Mouse (Mus musculus): ENCODE results near the gene Bmp7. TPM values are rescaled to one million over a fixed set of nuclear protein-coding genes. Genes with fewer than 3 reads are reported as not detected.

Gene Bmp7
- polyA plus RNA-seq, 1 experiment from 2014 or later: 21.2 TPM

DNA sequence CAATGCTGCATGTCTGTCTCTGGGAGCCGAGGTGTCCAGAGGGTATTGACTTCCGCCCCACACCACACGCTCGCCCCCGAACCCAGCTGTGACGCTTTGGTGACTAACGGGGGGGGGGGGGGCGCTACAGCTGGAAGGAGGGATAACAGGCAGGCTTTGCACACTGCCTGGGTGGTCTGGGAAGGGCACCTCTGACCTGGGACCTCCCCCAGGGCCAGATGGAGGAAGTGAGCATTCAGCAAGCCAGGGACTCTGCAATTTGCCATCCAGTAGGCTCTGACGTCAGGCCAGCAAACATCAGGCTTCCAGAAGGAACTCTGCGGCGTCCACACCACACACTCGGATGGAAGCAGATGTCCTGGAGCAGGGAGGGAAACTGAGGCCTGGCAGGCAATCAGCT is 52.0 kb downstream of the Bmp7 start:
- 68% methylated on average over 12 of the region's 12 CpGs for WGBS
- Histone ChIP-seq H3K27ac (no peak overlapping the region), H3K27me3 (ENCODE audit: poor library complexity, severe bottlenecking) (no peaks in the 10 kb centered on the region), H3K36me3 (replicated peaks) (peaks cover 42% of the 10 kb centered on the region), H3K4me1 (peaks cover 35% of the 10 kb centered on the region), H3K4me3 (no peak overlapping the region), H3K9me3 (no peaks in the 10 kb centered on the region)
- no peak for DNase-seq (ENCODE audit: extremely low spot score, low spot score)

DNA sequence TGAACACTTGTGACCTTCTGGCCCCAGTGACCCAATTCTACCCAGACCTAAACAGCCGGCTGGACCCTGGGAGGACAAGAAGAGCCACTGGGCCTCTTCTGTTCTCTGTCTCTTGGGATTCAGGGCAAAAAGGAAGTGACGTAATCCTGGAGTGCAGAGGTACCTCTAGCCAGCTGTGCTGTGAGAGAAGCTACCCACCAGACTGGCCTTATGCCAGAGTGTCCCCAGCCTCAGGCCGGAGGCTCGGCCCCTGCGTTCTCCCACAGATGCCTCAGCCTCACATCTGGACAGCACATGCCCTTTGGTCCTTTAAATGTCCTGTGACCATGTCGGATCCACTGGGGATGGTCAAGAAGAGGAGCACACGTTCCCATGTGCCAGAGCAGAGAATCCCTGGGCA is 54.3 kb downstream of the Bmp7 start:
- no peaks in the 10 kb centered on the region for H3K27me3 ChIP-seq (ENCODE audit: poor library complexity, severe bottlenecking)
- H3K4me1 ChIP-seq: peaks cover 57% of the 10 kb centered on the region
- H3K4me3 ChIP-seq: no peak overlapping the region
- DNase-seq (ENCODE audit: extremely low spot score, low spot score): no peak
- H3K27ac ChIP-seq: no peak overlapping the region
- WGBS: 62% methylated on average over 7 of the region's 7 CpGs
- H3K36me3 ChIP-seq (replicated peaks): peaks cover 19% of the 10 kb centered on the region
- no peaks in the 10 kb centered on the region for H3K9me3 ChIP-seq

DNA sequence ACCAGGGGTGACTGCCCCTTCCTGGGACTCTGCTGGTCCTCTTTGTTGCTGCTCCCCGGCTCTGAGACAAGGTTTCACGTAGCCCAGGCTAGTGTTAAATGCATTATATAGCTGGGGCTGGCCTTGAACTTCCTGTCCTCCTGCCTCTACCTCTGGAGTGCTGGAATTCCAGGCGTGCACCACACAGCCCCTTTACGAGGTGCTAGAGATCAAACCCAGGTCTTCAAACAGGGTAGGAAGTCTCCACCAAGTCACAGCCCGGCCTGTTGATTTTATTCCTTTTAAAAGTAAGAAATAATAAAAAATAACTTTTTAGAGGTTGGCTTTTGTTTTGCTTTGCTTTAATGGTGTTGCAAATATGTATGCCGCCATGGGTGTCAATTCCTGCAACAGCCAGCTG is 55.5 kb downstream of the Bmp7 start:
- no peak for DNase-seq (ENCODE audit: extremely low spot score, low spot score)
- no peak overlapping the region for H3K27ac ChIP-seq
- peaks cover 62% of the 10 kb centered on the region for H3K4me1 ChIP-seq
- 89% methylated on average over 6 of the region's 6 CpGs for WGBS
- no peaks in the 10 kb centered on the region for H3K9me3 ChIP-seq
- H3K27me3 ChIP-seq (ENCODE audit: poor library complexity, severe bottlenecking): no peaks in the 10 kb centered on the region
- peaks cover 6% of the 10 kb centered on the region; the same call in 1 of the 2 replicates for H3K36me3 ChIP-seq (replicated peaks)
- no peak overlapping the region for H3K4me3 ChIP-seq

DNA sequence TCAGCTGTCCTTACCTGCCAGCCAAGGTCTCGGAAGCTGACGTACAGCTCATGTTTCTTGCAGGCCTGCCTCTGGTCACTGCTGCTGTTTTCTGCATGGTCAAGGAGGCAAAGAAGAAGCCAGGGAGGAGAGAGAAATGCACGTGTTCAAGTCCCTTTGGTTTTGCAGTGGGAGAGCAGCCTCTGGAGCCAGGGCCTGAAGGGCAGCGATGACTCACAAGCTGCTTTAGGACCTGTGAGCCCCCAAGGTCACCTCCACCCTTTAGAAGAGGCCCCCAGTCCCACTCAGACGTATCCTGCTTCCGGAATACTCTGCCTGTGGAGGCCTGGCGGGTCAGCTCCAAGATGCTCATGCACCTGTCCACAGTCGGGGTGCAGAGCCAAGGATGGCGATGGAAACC is 64.9 kb downstream of the Bmp7 start:
- no peak overlapping the region for H3K4me3 ChIP-seq
- no peak for DNase-seq (ENCODE audit: extremely low spot score, low spot score)
- 91% methylated on average over 9 of the region's 9 CpGs for WGBS
- H3K36me3 ChIP-seq (replicated peaks): peaks cover 64% of the 10 kb centered on the region
- H3K9me3 ChIP-seq: no peaks in the 10 kb centered on the region
- no peak overlapping the region for H3K27ac ChIP-seq
- H3K4me1 ChIP-seq: peaks cover 36% of the 10 kb centered on the region
- no peaks in the 10 kb centered on the region for H3K27me3 ChIP-seq (ENCODE audit: poor library complexity, severe bottlenecking)

DNA sequence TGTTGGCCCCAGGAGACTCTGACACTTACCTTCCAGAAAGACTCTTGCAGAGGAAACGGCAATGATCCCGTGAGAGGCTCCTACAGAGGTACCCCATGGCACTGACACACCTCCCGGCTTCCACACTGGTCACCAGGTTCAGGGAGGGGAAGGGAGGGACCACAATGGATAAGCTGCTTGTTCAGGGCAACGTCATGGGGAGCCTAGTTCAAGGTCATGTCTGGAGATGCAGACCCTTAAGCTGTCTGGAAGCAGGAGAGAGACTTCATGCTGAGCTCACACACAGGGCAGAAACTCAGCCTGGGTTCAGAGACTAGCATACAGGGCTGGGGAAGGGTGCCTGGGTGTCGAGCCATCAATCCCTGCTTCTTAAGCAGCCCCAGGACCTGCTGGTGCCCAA is 73.8 kb downstream of the Bmp7 start:
- H3K27ac ChIP-seq: no peak overlapping the region
- DNase-seq (ENCODE audit: extremely low spot score, low spot score): no peak
- no peak overlapping the region for H3K4me3 ChIP-seq
- peaks cover 7% of the 10 kb centered on the region; the same call in 1 of the 2 replicates for H3K9me3 ChIP-seq
- peaks cover 14% of the 10 kb centered on the region; the same call in 1 of the 2 replicates for H3K27me3 ChIP-seq (ENCODE audit: poor library complexity, severe bottlenecking)
- 80% methylated on average over 5 of the region's 5 CpGs for WGBS
- peaks cover 44% of the 10 kb centered on the region for H3K4me1 ChIP-seq
- H3K36me3 ChIP-seq (replicated peaks): peaks cover 28% of the 10 kb centered on the region

DNA sequence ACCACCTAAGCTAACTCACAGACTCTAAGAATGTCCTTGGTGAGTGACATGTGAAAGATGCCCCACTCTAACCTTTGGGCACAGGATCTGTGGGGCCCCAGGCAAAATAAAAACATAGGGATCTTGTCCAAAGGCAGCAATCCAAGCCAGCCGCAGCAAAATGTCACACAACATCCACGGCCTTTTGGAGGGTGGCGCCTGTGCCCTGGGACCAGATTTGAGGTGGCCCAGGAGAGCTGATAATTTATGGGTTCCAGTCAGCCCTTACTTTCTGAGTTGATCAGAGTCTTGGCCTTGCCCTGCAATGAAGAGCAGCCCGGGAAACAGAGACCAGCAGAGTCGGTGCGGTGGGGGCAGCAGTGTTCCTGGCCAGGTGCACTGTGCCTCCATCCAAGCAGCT is 75.0 kb downstream of the Bmp7 start:
- no peak for DNase-seq (ENCODE audit: extremely low spot score, low spot score)
- Histone ChIP-seq H3K27ac (no peak overlapping the region), H3K4me1 (peaks cover 37% of the 10 kb centered on the region), H3K27me3 (ENCODE audit: poor library complexity, severe bottlenecking) (peaks cover 18% of the 10 kb centered on the region; the same call in 1 of the 2 replicates), H3K4me3 (no peak overlapping the region), H3K36me3 (replicated peaks) (peaks cover 23% of the 10 kb centered on the region), H3K9me3 (peaks cover 7% of the 10 kb centered on the region; the same call in 1 of the 2 replicates)
- 95% methylated on average over 6 of the region's 6 CpGs for WGBS

DNA sequence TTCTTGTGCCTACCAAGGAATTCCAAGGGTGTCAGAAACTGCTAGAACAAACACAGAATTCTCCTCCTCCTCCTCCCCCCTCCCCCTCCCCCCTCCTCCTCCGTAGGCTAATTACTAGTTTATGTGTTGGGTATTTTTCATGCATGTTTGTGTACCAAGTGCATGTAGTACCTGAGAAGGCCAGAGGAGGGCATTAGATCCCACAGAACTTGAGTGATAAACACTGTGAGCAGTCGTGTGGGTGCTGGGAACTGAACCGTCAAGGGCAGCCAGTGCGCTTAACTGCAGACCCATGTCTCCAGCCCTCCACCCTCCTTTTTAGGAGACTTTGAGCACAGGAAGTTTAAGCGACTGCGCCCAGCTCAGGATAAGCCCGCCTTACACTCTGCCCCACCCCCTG is 75.6 kb downstream of the Bmp7 start:
- H3K4me3 ChIP-seq: no peak overlapping the region
- 86% methylated on average over 7 of the region's 7 CpGs for whole genome bisulfite sequencing
- no peak overlapping the region for H3K27ac ChIP-seq
- peaks cover 37% of the 10 kb centered on the region for H3K4me1 ChIP-seq
- no peak for DNase-seq (ENCODE audit: extremely low spot score, low spot score)
- H3K27me3 ChIP-seq (ENCODE audit: poor library complexity, severe bottlenecking): peaks cover 18% of the 10 kb centered on the region; the same call in 1 of the 2 replicates
- H3K36me3 ChIP-seq (replicated peaks): peaks cover 18% of the 10 kb centered on the region
- H3K9me3 ChIP-seq: peaks cover 7% of the 10 kb centered on the region; the same call in 1 of the 2 replicates

DNA sequence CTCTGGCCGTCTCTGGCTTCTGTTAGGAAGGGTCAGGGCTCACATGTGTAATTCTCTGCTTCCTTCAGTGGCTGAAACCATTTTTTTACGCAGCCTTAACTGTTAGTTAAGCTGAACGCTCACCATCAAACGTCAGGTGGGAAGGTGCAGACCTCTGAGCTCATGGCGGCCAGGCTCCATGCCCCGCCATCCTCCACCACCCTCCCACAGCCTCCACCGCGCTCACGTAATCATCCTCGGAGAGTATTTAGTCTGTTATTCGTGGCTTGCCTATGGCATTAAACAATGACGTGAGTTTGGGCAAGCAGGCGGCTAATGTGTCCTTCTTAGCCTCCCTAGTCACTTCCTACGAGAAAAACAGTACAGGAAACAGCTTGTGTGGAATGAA is 76.7 kb downstream of the Bmp7 start:
- Histone ChIP-seq H3K27me3 (ENCODE audit: poor library complexity, severe bottlenecking) (peaks cover 18% of the 10 kb centered on the region; the same call in 1 of the 2 replicates), H3K36me3 (replicated peaks) (peaks cover 7% of the 10 kb centered on the region), H3K27ac (peak overlapping the region; percentile 40; the same call in 1 of the 2 replicates), H3K9me3 (peaks cover 11% of the 10 kb centered on the region; the same call in 1 of the 2 replicates), H3K4me3 (peak overlapping the region; percentile 19; the same call in 1 of the 2 replicates), H3K4me1 (peaks cover 37% of the 10 kb centered on the region)
- no peak for DNase-seq (ENCODE audit: extremely low spot score, low spot score)
- 74% methylated on average over 14 of the region's 14 CpGs for WGBS

DNA sequence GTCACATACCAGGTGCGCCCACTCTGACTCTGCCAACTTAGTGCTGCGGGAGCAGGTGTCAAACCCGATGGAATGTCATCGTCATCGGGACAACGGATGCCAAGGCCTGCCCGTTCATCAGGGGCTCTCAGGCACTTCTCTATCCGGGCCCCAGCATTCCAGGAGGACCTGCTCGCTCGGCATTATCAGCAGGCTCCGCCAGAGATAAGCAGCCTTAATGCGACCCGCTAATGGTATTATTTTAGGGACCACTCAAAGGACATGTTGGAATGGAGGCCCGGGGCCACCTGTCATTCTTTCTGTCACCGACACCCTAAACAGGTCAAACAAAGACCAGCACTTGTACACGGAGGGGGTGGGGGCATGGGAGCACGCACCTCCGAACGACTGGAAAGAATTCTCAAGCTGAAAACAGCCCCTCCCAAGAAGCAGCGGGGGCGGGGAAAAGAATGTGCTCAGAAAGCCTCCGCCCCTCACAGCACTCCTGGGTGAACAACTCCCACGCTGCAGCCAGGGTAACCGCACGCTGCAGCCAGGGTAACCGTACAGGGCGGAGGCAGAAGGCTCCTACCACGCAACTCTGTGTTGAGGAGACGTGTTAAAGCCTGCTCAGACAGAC is 77.2 kb downstream of the Bmp7 start:
- Histone ChIP-seq H3K27me3 (ENCODE audit: poor library complexity, severe bottlenecking) (peaks cover 18% of the 10 kb centered on the region; the same call in 1 of the 2 replicates), H3K36me3 (replicated peaks) (peaks cover 4% of the 10 kb centered on the region; the same call in 1 of the 2 replicates), H3K9me3 (peaks cover 8% of the 10 kb centered on the region; the same call in 1 of the 2 replicates), H3K4me3 (peak overlapping the region; percentile 19; the same call in 1 of the 2 replicates), H3K4me1 (peaks cover 37% of the 10 kb centered on the region), H3K27ac (peak overlapping the region; percentile 40; the same call in 1 of the 2 replicates)
- 46% methylated on average over 29 of the region's 29 CpGs for WGBS
- DNase-seq (ENCODE audit: extremely low spot score, low spot score): no peak

DNA sequence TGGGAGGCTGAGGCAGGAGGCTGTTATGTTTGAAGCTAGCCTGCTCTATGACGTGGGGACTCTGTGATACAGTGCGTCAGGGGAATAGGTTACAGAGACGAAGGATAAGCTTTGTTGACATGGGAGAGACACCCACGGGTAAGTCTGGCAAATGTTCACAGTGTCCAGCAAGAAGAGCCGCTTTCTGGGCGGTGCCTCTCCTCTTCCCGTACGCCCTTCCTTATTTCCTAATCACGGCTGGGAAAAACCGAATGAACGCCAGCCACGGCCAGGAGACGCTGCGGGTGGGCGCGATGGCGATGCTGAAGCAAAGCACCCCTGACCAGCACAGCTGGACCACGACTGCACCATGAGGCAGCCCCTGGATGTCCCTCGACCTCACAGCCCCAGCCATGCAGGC is 77.7 kb downstream of the Bmp7 start:
- 86% methylated on average over 19 of the region's 19 CpGs for WGBS
- H3K4me1 ChIP-seq: peaks cover 32% of the 10 kb centered on the region
- H3K27me3 ChIP-seq (ENCODE audit: poor library complexity, severe bottlenecking): peaks cover 18% of the 10 kb centered on the region; the same call in 1 of the 2 replicates
- no peak for DNase-seq (ENCODE audit: extremely low spot score, low spot score)
- peak overlapping the region; percentile 40; the same call in 1 of the 2 replicates for H3K27ac ChIP-seq
- H3K36me3 ChIP-seq (replicated peaks): peaks cover 4% of the 10 kb centered on the region; the same call in 1 of the 2 replicates
- H3K4me3 ChIP-seq: peak overlapping the region; percentile 19; the same call in 1 of the 2 replicates
- peaks cover 8% of the 10 kb centered on the region; the same call in 1 of the 2 replicates for H3K9me3 ChIP-seq

DNA sequence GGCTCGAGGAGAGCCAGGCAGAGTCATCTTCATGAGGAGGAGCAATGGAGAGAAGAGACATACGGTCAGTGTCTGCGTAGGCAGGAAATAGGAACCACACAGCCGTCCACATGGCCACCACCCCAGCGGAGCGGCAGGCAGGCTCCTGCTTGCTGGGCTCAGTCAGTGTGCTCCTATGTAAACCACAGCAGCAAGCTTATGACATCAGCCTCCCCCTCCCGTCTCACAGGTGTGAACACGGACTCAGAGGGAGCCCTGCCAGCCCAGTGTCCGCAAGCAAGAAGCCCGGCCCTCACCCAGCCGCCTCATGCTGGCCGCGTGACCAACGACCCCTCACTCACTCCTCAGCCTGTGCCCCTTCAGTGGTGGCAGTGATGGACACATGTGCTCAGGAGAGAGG is 78.5 kb downstream of the Bmp7 start:
- no peak for DNase-seq (ENCODE audit: extremely low spot score, low spot score)
- peaks cover 4% of the 10 kb centered on the region; the same call in 1 of the 2 replicates for H3K36me3 ChIP-seq (replicated peaks)
- WGBS: 89% methylated on average over 14 of the region's 14 CpGs

DNA sequence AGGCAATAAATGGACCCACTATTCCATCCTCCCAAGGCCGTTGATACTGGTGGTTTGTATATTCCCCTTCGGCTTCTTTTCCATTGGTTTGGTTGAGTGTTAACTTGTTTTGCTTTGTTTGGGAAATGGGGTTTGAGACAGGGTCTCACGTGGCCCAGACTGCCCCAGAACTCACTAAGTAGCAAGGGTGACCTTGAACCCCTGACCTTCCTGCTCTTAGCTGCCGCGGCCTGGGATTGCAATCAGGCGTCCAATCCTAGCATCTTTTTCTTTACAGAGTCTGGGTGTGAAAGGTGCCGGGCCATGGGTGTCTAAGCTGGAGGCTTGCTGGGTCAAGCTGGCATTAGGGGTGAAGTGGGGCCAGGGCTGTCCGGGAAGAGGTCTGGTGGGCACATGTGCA is 79.5 kb downstream of the Bmp7 start:
- H3K4me3 ChIP-seq: no peak overlapping the region
- H3K4me1 ChIP-seq: peaks cover 32% of the 10 kb centered on the region
- peaks cover 8% of the 10 kb centered on the region; the same call in 1 of the 2 replicates for H3K9me3 ChIP-seq
- WGBS: 86% methylated on average over 8 of the region's 8 CpGs
- peaks cover 2% of the 10 kb centered on the region; the same call in 1 of the 2 replicates for H3K36me3 ChIP-seq (replicated peaks)
- H3K27ac ChIP-seq: no peak overlapping the region
- no peak for DNase-seq (ENCODE audit: extremely low spot score, low spot score)
- H3K27me3 ChIP-seq (ENCODE audit: poor library complexity, severe bottlenecking): peaks cover 18% of the 10 kb centered on the region; the same call in 1 of the 2 replicates

More for the DNA sequence above, 78.5 kb downstream of the Bmp7 start:
- Histone ChIP-seq H3K27me3 (ENCODE audit: poor library complexity, severe bottlenecking) (peaks cover 18% of the 10 kb centered on the region; the same call in 1 of the 2 replicates), H3K9me3 (peaks cover 8% of the 10 kb centered on the region; the same call in 1 of the 2 replicates), H3K4me3 (no peak overlapping the region), H3K4me1 (peaks cover 29% of the 10 kb centered on the region), H3K27ac (no peak overlapping the region)

DNA sequence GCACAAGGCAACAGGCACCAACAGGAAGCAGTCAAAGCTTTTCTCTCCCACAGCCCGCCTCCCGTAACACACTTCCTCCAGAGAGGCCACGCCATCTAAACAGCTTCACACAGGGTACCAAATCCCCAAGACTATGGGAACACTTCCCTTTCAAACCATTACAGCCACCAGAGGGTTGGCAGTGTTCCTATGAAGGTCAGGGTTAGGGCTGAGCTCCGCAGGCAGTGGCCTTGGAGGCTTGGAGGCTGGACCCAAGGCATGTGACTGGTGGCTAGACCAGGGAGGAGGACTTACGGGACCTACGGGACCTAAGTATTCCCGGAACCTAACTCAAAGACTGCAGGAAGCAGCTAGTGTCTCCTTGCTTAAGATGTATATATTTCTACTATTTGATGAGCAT is 80.0 kb downstream of the Bmp7 start:
- Histone ChIP-seq H3K27ac (no peak overlapping the region), H3K27me3 (ENCODE audit: poor library complexity, severe bottlenecking) (peaks cover 18% of the 10 kb centered on the region; the same call in 1 of the 2 replicates)
- WGBS: 92% methylated on average over 7 of the region's 7 CpGs

More for the DNA sequence above, 80.0 kb downstream of the Bmp7 start:
- Histone ChIP-seq H3K4me3 (no peak overlapping the region), H3K36me3 (replicated peaks) (no peaks in the 10 kb centered on the region), H3K4me1 (peaks cover 32% of the 10 kb centered on the region), H3K9me3 (peaks cover 8% of the 10 kb centered on the region; the same call in 1 of the 2 replicates)
- no peak for DNase-seq (ENCODE audit: extremely low spot score, low spot score)

All from forebrain, embryonic 10.5 days (tissue).